Mouse (Mus musculus) ovary, adult 18-20 months (tissue): ENCODE data around the gene Grm7.

Experiments used
- DNase-seq: peaks from one replicate; pipeline ENCODE4 v3.0.0; 2022; ENCODE audit warnings: low spot score, mixed read lengths

The Grm7 gene

DNA sequence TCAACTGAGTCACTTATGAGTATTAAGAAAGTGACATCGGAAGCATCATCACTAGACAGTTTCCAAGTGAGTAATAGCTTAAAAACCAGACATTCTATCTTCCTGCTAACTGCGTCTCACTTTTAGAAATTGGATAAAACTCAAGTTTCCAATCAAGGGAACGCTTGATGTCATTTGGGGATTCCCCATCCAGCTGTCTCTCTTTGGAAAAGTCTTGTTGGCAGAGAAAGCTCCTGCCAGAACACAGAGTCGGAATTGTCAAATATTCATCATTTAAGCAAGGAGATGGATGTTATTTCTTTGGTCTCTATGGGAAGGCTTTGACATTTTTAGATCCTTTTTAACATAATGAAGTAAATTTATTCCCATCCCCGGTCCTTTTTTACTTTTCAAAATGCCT lies 336.6 kb downstream of the Grm7 start:
- no peak for DNase-seq

GRCm38 (mm10) chr6:111039099-111039498 lies 393.7 kb downstream of the Grm7 start:
- DNase-seq, result no peak

- DNase-seq, result no peak
Measured at GRCm38 (mm10) chr6:111045896-111046295, 400.5 kb downstream of the Grm7 start.

DNA sequence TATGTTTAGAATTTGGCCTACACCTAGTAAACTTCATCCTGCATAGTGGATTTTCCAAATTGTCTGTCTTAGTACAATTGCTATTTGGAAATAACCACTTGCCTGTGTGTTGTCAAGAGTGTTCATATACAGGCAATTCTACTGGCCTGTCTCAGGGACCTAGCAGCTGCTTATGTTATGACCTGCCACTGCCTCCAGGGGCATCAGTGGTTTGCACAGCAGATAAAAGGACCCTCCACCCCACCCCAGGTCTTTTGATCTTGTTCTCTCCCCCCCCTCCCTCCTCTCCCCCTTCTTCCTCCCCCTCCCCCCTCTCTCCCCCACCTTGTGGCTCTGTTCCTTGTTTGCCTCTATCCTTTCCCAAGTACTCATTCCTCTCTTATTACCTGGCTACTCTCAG lies 403.9 kb downstream of the Grm7 start:
- DNase-seq, result no peak

DNA sequence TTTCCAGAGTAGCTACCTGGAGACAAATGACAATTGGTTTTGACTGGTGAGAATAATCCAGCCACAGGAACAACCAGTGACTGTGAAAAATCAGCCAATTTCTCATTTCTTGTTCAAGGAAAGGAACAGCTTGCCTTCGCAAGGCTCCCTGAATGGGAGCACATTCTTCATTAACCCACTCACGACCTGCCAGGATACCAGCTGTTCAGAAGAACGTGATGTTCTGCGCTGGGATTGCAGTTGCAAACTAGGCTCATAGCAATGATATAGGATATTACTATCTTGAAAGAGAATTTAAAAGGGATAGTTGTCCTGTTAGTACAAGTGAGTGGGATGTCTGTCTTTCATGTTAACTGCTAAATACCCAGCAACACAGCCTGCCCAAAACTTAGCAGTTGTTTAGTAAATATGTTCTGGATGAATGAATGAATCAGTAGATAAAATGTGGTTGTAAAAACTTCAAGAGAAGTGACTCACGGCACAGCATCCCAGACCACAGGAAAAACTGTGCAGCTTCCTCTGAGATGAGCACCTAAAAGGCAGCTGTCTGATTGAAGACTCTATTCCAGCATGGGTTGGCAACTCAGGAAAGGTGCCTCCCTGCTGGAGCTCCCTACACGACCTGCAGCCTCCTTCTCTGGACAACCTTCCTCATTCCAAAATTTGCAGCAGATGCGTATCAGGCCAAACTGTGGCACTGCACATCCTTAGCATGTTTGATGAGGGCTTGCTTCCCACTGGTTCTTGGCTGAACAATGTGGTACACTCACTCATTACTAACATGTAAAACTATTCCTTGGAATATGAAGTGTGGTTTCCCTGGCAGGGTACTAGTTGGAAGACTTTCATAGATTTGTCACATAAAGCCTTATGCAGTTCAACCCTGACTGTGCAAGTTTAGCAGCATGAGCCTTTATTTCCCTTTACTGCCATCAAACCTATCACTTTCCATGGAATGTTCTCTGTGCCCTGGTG lies 408.9 kb downstream of the Grm7 start:
- no peak for DNase-seq

GRCm38 (mm10) chr6:111057798-111058197 lies 412.4 kb downstream of the Grm7 start:
- DNase-seq, result no peak

- no peak for DNase-seq
Measured at GRCm38 (mm10) chr6:111060004-111060403, 414.6 kb downstream of the Grm7 start.

- no peak for DNase-seq
Measured at GRCm38 (mm10) chr6:111084569-111084968, 439.2 kb downstream of the Grm7 start.

DNA sequence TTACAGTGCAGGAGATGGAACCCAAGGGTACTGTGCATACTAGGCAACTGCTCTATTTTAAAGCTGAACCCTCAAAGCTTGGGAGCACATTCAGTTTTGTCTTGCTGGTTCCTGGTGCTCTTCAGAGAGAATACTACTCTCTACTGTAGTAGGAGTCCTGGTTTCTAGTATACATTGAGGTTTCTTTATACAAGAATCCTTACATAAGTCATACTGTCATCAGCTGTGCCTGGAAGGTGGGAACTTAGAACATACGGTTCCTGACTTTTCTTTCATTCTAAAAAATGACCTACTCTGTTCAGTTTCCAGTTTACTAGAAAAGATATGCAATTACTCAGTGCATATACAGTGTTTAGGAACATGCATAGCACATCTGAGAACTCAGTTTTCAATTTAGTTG lies 449.4 kb downstream of the Grm7 start:
- no peak for DNase-seq

- DNase-seq, result no peak
Measured at GRCm38 (mm10) chr6:111105485-111105884, 460.1 kb downstream of the Grm7 start.

GRCm38 (mm10) chr6:111161037-111161436 lies 515.7 kb downstream of the Grm7 start:
- no peak for DNase-seq

GRCm38 (mm10) chr6:111195333-111195732 lies 550.0 kb downstream of the Grm7 start:
- no peak for DNase-seq

GRCm38 (mm10) chr6:111221083-111221729 lies 575.8 kb downstream of the Grm7 start:
- DNase-seq, result no peak

DNA sequence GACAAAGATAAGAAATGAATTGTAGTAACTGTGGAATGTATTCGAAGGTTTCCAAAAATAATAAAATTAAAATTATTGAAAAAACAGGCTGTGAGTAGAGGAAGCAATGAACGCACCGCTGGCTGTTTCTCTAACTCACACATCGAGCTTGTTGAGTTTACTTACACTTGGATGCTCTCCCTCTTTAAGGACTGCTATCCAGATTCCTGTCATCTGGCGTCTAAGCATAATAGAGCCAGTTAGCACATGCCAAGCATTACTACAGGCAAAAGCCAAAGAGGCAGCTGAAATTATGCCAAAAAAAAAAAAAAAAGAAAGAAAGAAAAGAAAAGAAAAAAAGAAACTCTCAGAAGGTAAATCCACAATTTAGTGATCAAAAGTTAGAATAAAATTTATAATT lies 609.8 kb downstream of the Grm7 start:
- DNase-seq, result no peak

DNA sequence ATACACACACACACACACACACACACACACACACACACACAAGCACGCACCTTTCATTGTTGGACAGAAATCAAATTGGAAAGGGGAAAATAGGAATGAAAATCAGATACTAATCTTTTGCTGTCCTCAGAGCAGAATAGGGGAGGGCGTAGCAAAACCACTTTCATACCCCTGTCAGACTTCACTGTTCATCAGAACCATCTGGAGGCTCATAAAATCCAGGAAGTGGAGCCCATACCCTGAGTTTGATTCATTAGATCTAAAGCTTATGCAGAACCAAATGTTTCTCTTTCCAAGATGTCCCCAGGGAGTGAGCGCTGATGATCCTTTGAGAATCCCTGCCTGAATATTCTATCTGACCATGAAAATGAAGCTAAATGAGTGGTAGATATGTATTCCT lies 611.6 kb downstream of the Grm7 start:
- no peak for DNase-seq

- DNase-seq, result no peak
Measured at GRCm38 (mm10) chr6:111258256-111258655, 612.9 kb downstream of the Grm7 start.

GRCm38 (mm10) chr6:111261181-111261580 lies 615.8 kb downstream of the Grm7 start:
- DNase-seq, result no peak

DNA sequence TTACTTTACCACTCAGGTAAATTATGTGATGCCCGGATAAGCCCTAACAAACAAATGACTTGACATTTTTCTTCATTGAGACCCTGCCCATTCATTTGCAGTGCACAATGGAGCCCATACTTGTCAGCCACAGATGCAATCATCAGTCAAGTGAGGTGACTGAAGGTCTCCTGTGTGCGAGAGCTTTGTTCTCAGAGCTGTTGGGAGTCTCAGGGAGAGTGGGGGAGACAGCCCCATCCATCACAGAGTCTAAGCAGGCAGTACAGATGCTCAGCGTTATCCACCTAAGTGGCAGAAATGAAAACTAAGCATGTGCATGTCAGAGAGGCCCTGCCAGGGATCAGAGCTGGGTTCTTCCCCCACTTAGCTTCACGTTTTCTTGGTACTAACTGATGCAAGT lies 631.3 kb downstream of the Grm7 start:
- DNase-seq, result no peak

DNA sequence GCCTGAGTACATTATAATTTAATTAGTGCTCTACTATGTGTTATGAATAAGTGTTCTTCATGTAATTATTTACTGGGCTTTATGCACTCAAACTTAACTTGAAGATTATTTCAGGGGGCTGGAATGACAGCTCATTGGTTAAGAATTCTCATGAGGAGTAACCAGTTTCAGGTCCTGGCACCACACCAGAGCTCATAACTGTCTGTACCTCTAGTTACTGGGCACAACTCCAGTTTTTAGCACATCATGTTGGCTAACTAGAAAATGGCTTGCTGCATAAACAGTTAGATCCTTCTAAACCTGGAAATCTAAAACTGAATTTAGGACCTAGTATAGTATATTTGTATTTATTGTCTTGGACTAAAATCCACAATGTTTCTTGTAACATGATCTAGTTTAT lies 633.1 kb downstream of the Grm7 start:
- no peak for DNase-seq

DNA sequence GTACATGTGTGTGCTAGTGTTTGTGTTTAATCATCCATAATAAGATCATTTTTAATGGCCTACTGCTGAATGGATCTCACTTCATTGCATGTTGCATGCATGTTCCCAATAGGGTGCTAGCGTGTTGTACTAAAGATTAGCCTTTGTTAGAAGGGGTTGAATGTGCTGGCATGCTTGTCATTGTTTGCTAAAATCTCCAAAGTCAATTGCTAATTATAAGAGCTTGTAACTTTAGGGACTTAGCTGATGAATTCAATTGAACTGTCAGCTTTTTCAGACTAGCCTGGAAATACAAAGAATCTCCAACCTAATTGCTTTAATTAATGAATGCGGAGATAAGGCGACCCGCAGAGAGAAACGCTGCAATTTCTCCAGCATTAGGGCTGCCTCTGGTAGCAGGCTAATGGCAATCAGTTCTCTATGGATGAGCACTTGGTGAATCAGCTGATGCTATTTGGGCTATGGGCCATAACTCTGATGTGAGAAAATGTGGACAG lies 648.2 kb downstream of the Grm7 start:
- DNase-seq, result no peak

DNA sequence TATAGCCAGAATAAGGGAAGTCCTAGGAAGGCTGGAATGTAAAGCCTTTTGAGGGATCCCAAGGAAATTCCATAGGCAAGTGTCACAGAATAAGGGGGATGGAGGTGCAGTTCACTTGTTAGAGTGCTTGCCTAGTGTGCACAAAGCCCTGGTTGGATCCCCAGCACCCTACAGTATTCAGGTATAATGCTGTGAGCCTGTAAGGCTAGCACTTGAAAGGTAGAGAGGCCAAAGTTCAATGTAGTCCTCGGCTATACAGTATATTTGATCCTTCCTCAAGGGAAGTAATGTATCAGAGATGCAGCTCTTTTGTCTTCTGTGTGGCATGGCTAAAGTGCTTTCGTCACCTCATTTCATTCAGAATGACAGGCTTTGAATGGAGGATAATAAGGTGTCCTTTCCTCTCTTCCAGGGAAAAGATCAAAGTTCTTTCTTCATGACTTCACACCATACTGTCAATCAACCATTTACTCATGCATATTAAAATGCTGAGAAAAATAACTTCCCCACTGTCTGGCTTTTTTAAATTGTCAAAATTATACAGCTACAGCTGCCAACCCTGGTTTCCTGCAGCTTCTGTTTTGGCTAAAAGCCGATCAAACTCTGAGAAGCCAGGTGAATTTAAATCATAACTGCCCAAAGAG lies 658.7 kb downstream of the Grm7 start:
- no peak for DNase-seq

GRCm38 (mm10) chr6:111361681-111362080 lies 716.3 kb downstream of the Grm7 start:
- no peak for DNase-seq

GRCm38 (mm10) chr6:111368111-111368510 lies 722.7 kb downstream of the Grm7 start:
- DNase-seq, result no peak
